7 mouse cellular contexts compared by ENCODE assay signal in the genomic region with DNA sequence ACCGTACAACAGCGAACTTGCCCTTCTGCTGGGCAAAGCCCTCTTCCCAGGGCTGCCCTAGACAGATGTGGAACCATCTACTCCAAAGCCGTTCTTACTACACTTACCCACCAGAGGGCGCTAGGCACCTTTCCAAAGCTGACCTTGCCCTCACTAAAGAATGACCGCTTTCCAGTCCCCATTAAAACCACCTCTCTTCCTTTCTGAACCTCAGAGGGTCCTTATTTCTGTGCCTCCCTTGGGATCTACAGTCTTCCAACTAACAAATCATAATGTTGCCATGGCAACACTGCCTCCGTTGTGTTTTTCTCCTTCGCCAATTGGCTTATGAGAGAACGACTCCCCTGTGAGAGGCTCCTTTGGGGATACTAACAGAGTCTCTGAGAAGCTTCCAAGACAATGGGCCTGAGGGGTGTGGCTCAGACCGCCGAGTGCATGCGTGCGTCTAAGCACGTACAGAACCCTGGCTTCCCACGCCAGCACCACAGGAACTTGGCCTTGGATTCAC. TPM values are rescaled to one million over a fixed set of nuclear protein-coding genes. Genes with fewer than 3 reads are reported as not detected.
DNase-seq lines count a peak whose midpoint lies in the region; ATAC-seq lines count a peak whose summit lies in the region.

No protein-coding gene starts in this region.

- no peaks in the 10 kb centered on the region for H3K36me3 ChIP-seq in hindbrain, embryonic 15.5 days

- H3K27me3 ChIP-seq in hindbrain, embryonic 15.5 days: no peaks in the 10 kb centered on the region

- peaks cover 14% of the 10 kb centered on the region for H3K4me1 ChIP-seq in hindbrain, embryonic 15.5 days (replicated peaks)

- peak overlapping the region; percentile 34 for H3K4me2 ChIP-seq in hindbrain, embryonic 15.5 days

- no peaks in the 10 kb centered on the region for H3K9me3 ChIP-seq in hindbrain, embryonic 15.5 days

- WGBS in hindbrain, embryonic 15.5 days: 7% methylated on average over 14 of the region's 14 CpGs

- ATAC-seq in hindbrain, embryonic 15.5 days (ENCODE audit: low FRiP score, low read depth): peak; percentile 84
- ATAC-seq in megakaryocyte, adult 5-6 weeks (ENCODE audit: poor library complexity, severe bottlenecking): peak; percentile 88

- H3K27ac ChIP-seq in hindbrain, embryonic 15.5 days (replicated peaks): peak overlapping the region; percentile 80

- DNase-seq in WW6 (ENCODE audit: low read depth, low spot score): peak; percentile 60
- DNase-seq in cerebellum, postnatal 14 days: peak; percentile 77 to 85
- DNase-seq in frontal cortex, postnatal 36 days (ENCODE audit: low spot score in 2 of 2): peak; percentile 58 to 65
- DNase-seq in layer of hippocampus, postnatal 25 days (ENCODE audit: extremely low spot score in 1 of 2, low spot score in 1 of 2): peak; percentile 47 to 69
- peak; percentile 74 to 86 for DNase-seq in right cerebral cortex, postnatal 10 days (ENCODE audit: low spot score in 2 of 2)

- H3K4me3 ChIP-seq in hindbrain, embryonic 15.5 days: no peak overlapping the region

- no peak overlapping the region for H3K9ac ChIP-seq in hindbrain, embryonic 15.5 days

RNA-seq across cellular contexts. Expression of gene Trim56, which starts 6.7 kb away (rescaled TPM):
- polyA plus RNA-seq in hindbrain, embryonic 15.5 days (2015; fragmentation: Nextera tagmentation; extraction: Ambion mirVana): 3.4 and 4.5 TPM in 2 replicates
- total RNA-seq in layer of hippocampus, postnatal 25 days (2021): 1 to 10 TPM; 4.8 to 5.4 TPM
- 12.4 and 13.5 TPM in 2 replicates for total RNA-seq in megakaryocyte, adult 5-6 weeks (2015)
- total RNA-seq in megakaryocyte, adult 5-6 weeks (2017): 28.7 and 32.4 TPM in 2 replicates

RNA-seq across cellular contexts. Expression of gene Muc3, which starts 26.4 kb away (rescaled TPM):
- polyA plus RNA-seq in hindbrain, embryonic 15.5 days (2015; fragmentation: Nextera tagmentation; extraction: Ambion mirVana): not detected in 2 replicates
- total RNA-seq in layer of hippocampus, postnatal 25 days (2021): not detected
- total RNA-seq in megakaryocyte, adult 5-6 weeks (2015): not detected in 2 replicates
- not detected in 2 replicates for total RNA-seq in megakaryocyte, adult 5-6 weeks (2017)

RNA-seq across cellular contexts. Expression of gene Serpine1, which starts 50.7 kb away (rescaled TPM):
- 0.17 and 0.29 TPM in 2 replicates for polyA plus RNA-seq in hindbrain, embryonic 15.5 days (2015; fragmentation: Nextera tagmentation; extraction: Ambion mirVana)
- total RNA-seq in layer of hippocampus, postnatal 25 days (2021): under 1 TPM; 0.27 to 0.52 TPM
- not detected in 2 replicates for total RNA-seq in megakaryocyte, adult 5-6 weeks (2015)
- total RNA-seq in megakaryocyte, adult 5-6 weeks (2017): not detected in 2 replicates
